Mouse (Mus musculus): Measurements from ENCODE around the gene Mid1ip1. TPM values are rescaled to one million over a fixed set of nuclear protein-coding genes. Genes with fewer than 3 reads are reported as not detected.

The Mid1ip1 gene
- total RNA-seq (2014; rRNA removed) (81.6 and 96.9 TPM in 2 replicates), polyA plus RNA-seq (2015; fragmentation: Nextera tagmentation; extraction: Ambion mirVana) (89.0 and 108 TPM in 2 replicates)

- Histone ChIP-seq H3K9ac (no peak within 1 kb of the TSS), H3K9me3 (ENCODE audit: low read length) (no peaks in the 10 kb centered on the region), H3K4me2 (ENCODE audit: low read depth) (peak within 1 kb of the TSS; percentile 21; the same call in 1 of the 2 replicates), H3K4me3 (ENCODE audit: low read depth, low read length) (no peak within 1 kb of the TSS), H3K4me1 (ENCODE audit: insufficient read depth) (no peaks in the 10 kb centered on the region), H3K27ac (ENCODE audit: low read depth, low read length) (no peak within 1 kb of the TSS), H3K27me3 (ENCODE audit: insufficient read depth, low read length) (no peaks in the 10 kb centered on the region), H3K36me3 (ENCODE audit: insufficient read depth) (no peaks in the 10 kb centered on the region)
- TF ChIP-seq CTCF (IDR thresholded peaks at IDR 0.05; ENCODE audit: low read depth), result no peak
- peak; percentile 66 for DNase-seq
- 27% methylated on average over 12 of the region's 12 CpGs for WGBS
- ATAC-seq, result no peak; the same call in 1 of the 2 replicates
Observed at GRCm38 (mm10) chrX:10714696-10715140, at the start of gene Mid1ip1. Mid1ip1 (plus strand) TSS chrX:10715013.

- no peaks in the 10 kb centered on the region for H3K4me1 ChIP-seq (ENCODE audit: insufficient read depth)
- ATAC-seq, result no peak
- DNase-seq, result no peak
- no peak for TF ChIP-seq CTCF (IDR thresholded peaks at IDR 0.05; ENCODE audit: low read depth)
- no peaks in the 10 kb centered on the region for H3K36me3 ChIP-seq (ENCODE audit: insufficient read depth)
- no peak overlapping the region for H3K27ac ChIP-seq (ENCODE audit: low read depth, low read length)
- no peak overlapping the region for H3K4me3 ChIP-seq (ENCODE audit: low read depth, low read length)
- no peaks in the 10 kb centered on the region for H3K27me3 ChIP-seq (ENCODE audit: insufficient read depth, low read length)
- no peak overlapping the region for H3K4me2 ChIP-seq (ENCODE audit: low read depth)
- 96% methylated on average over 5 of the region's 5 CpGs for WGBS
- no peaks in the 10 kb centered on the region for H3K9me3 ChIP-seq (ENCODE audit: low read length)
- H3K9ac ChIP-seq, result no peak overlapping the region
Observed at GRCm38 (mm10) chrX:10694455-10695180, 20.2 kb upstream of the Mid1ip1 start.

GRCm38 (mm10) chrX:10706728-10707127 is 8.1 kb upstream of the Mid1ip1 start:
- TF ChIP-seq CTCF (IDR thresholded peaks at IDR 0.05; ENCODE audit: low read depth), result no peak
- 91% methylated on average over 3 of the region's 3 CpGs for WGBS
- ATAC-seq (no peak), DNase-seq (no peak)
- Histone ChIP-seq H3K4me2 (ENCODE audit: low read depth) (no peak overlapping the region), H3K9me3 (ENCODE audit: low read length) (no peaks in the 10 kb centered on the region), H3K36me3 (ENCODE audit: insufficient read depth) (no peaks in the 10 kb centered on the region), H3K4me1 (ENCODE audit: insufficient read depth) (no peaks in the 10 kb centered on the region), H3K9ac (no peak overlapping the region), H3K4me3 (ENCODE audit: low read depth, low read length) (no peak overlapping the region), H3K27me3 (ENCODE audit: insufficient read depth, low read length) (no peaks in the 10 kb centered on the region), H3K27ac (ENCODE audit: low read depth, low read length) (no peak overlapping the region)

GRCm38 (mm10) chrX:10713839-10714637 is 775 bp upstream of the Mid1ip1 start:
- no peaks in the 10 kb centered on the region for H3K9me3 ChIP-seq (ENCODE audit: low read length)
- H3K27me3 ChIP-seq (ENCODE audit: insufficient read depth, low read length), result no peaks in the 10 kb centered on the region
- no peak overlapping the region for H3K27ac ChIP-seq (ENCODE audit: low read depth, low read length)
- no peak for DNase-seq
- H3K4me2 ChIP-seq (ENCODE audit: low read depth), result peak overlapping the region; percentile 21; the same call in 1 of the 2 replicates
- peak; percentile 20 for TF ChIP-seq CTCF (IDR thresholded peaks at IDR 0.05; ENCODE audit: low read depth)
- WGBS, result 43% methylated on average over 11 of the region's 11 CpGs
- ATAC-seq, result no peak
- no peak overlapping the region for H3K9ac ChIP-seq
- no peaks in the 10 kb centered on the region for H3K4me1 ChIP-seq (ENCODE audit: insufficient read depth)
- no peak overlapping the region for H3K4me3 ChIP-seq (ENCODE audit: low read depth, low read length)
- H3K36me3 ChIP-seq (ENCODE audit: insufficient read depth), result no peaks in the 10 kb centered on the region

GRCm38 (mm10) chrX:10716917-10717763 is 2.3 kb downstream of the Mid1ip1 start:
- H3K4me3 ChIP-seq (ENCODE audit: low read depth, low read length), result peak overlapping the region; percentile 57
- no peaks in the 10 kb centered on the region for H3K9me3 ChIP-seq (ENCODE audit: low read length)
- H3K27me3 ChIP-seq (ENCODE audit: insufficient read depth, low read length), result no peaks in the 10 kb centered on the region
- DNase-seq (peak; percentile 66), ATAC-seq (peak; percentile 84)
- H3K4me1 ChIP-seq (ENCODE audit: insufficient read depth), result no peaks in the 10 kb centered on the region
- 22% methylated on average over 50 of the region's 50 CpGs for WGBS
- TF ChIP-seq CTCF (IDR thresholded peaks at IDR 0.05; ENCODE audit: low read depth), result no peak
- peak overlapping the region; percentile 59 for H3K4me2 ChIP-seq (ENCODE audit: low read depth)
- H3K27ac ChIP-seq (ENCODE audit: low read depth, low read length), result peak overlapping the region; percentile 89
- H3K36me3 ChIP-seq (ENCODE audit: insufficient read depth), result no peaks in the 10 kb centered on the region
- H3K9ac ChIP-seq, result peak overlapping the region; percentile 75

GRCm38 (mm10) chrX:10718021-10718837 is 3.4 kb downstream of the Mid1ip1 start:
- H3K36me3 ChIP-seq (ENCODE audit: insufficient read depth), result no peaks in the 10 kb centered on the region
- peak; percentile 32 for ATAC-seq
- peak overlapping the region; percentile 57 for H3K4me3 ChIP-seq (ENCODE audit: low read depth, low read length)
- H3K27me3 ChIP-seq (ENCODE audit: insufficient read depth, low read length), result no peaks in the 10 kb centered on the region
- peak overlapping the region; percentile 59 for H3K4me2 ChIP-seq (ENCODE audit: low read depth)
- H3K27ac ChIP-seq (ENCODE audit: low read depth, low read length), result peak overlapping the region; percentile 89
- peak overlapping the region; percentile 75 for H3K9ac ChIP-seq
- H3K4me1 ChIP-seq (ENCODE audit: insufficient read depth), result no peaks in the 10 kb centered on the region
- 24% methylated on average over 61 of the region's 61 CpGs for WGBS
- DNase-seq, result peak; percentile 65
- no peaks in the 10 kb centered on the region for H3K9me3 ChIP-seq (ENCODE audit: low read length)
- TF ChIP-seq CTCF (IDR thresholded peaks at IDR 0.05; ENCODE audit: low read depth), result no peak
